Mouse (Mus musculus) adrenal gland (tissue): Measurements from ENCODE around the gene Mgst2.

Experiments used
- intact Hi-C: fragments of 180-260 bp; cut with DNase I; formaldehyde crosslinking; loops from one replicate; pipeline ENCODE4 v1.15.1; 2025
- long read RNA-seq, 2 experiments: library from polyadenylated mRNA; unstranded; transcript quantifications; one replicate each; pipeline ENCODE4 v2.0.0; 2020; ENCODE audit warnings: borderline replicate concordance in 1 of 2; ENCODE audit not compliant: insufficient replicate concordance in 1 of 2

Mgst2 gene
- long read RNA-seq, experiment 1, transcript Mgst2-201 (5 exons, 603 nt), result major isoform, 15 of 17 reads
- long read RNA-seq, experiment 1, partial matches to known transcripts, result 1 of 17 reads
- long read RNA-seq, experiment 1, other reads (novel, unspliced or antisense), result 0 of 17 reads
- long read RNA-seq, experiment 2, transcript Mgst2-201 (5 exons, 603 nt), result major isoform, 22 of 24 reads
- long read RNA-seq, experiment 2, partial matches to known transcripts, result 0 of 24 reads
- long read RNA-seq, experiment 2, other reads (novel, unspliced or antisense), result 0 of 24 reads

DNA sequence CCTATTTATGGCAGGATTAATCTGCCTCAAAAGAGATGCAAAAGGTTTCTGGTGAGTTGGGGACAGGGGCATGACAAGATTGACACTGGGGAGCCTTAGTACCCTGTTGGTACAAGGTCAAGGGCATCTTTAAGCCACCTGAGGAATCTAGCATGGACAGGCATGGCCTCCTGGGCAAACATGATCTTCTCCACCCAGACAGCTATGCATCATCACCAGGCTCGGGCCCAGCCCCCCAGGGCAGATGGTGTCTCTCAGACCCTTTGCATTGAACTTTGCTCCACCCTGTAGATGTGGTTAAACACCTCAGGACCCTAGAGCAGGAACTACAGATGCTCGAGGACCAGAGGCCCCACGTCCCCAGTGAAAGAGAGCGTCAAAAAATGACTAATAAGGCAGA lies at the start of gene Mgst2:
TSS of gene Mgst2 (plus strand) at position 301 of the 400 bp plus-strand sequence.
- intact Hi-C loops, result no loop called here

DNA sequence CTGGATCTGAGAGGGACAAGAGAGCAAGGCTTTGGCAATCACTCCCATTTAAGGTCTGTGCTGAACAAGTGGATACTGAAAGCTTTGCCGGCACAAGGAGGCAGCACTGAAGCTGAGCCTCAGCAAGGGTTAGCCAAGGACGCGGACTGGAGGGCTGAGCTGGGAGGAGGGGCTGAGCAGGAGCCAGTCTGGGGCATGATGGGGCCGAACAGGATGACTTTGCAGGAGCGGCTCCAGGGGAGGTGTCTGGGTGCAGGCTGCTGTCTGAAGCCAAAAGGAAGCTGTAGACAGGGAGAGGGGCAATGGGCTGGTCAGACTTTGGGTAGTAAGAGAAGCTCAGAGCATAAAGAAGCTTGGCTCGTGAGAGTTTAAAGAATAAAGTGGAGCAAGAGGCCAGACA lies 48.2 kb upstream of the Mgst2 start:
- intact Hi-C loops, result loop anchor here (5.0 kb wide), 1 partner anchor 35 kb away; no protein-coding TSS in a partner anchor

DNA sequence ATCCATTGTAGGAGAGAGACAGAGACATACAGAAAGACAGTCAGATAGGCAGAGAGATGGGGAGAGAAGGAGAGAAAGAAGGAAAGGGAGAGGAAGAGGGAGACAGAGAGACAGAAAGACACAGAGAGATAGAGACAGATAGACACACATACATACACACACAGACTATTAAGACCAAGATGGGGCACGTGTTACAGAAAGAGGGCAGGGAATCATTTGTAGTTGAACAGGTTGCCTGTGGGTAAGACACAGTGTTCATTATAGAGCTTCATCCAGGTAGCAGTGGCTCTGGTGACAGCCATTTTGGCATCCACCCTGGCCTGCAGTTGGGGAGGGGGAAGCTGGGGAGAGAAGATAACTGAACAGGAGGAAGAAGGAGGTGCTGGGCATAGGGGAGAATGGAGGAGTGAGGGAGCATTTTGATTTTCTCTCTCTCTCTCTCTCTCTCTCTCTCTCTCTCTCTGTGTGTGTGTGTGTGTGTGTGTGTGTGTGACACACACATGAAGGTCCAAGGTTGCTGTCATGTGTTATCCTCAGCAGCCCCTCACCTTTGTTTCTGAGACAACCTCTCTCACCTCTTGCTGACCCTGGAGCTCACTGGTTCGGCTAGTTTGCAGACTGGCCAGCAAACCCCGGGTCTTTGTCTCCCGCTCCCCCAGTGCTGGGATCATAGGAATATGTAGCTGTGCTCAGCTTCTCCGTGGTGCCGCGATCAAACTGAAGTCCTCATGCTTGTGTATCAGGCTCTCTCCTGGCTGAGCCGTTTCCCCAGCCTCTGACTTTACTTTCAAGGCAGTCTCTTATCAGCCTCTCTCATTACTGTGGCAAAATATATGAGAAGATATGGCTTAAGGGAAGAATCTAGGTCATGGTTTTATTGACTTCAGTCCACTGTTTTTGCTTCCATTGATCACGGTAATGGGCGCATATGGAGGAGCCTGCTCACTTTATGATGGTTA lies 47.5 kb upstream of the Mgst2 start:
- intact Hi-C loops, result loop anchor here (5.0 kb wide), 1 partner anchor 35 kb away; no protein-coding TSS in a partner anchor

DNA sequence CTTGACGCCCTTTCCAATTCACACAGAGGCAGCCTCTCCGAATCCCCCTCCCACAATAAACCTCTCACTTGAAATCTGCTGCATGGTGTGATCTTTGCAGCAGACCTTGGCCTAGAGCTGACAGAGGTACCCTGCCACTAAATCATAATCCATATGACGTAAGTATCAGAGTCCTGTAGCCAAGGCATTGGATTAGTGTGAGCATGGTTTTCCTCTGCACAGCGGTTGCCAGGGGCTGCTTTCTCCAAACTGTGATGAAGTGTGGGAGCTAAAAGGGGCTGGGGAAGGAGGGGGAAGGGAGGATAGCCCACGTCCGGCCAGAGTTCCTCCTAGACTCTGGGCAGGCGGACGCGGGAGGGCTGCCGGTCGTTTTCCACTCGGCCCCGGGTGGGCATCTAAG lies 45.9 kb upstream of the Mgst2 start:
- intact Hi-C loops, result loop anchor here (5.0 kb wide), 1 partner anchor 33 kb away; no protein-coding TSS in a partner anchor

DNA sequence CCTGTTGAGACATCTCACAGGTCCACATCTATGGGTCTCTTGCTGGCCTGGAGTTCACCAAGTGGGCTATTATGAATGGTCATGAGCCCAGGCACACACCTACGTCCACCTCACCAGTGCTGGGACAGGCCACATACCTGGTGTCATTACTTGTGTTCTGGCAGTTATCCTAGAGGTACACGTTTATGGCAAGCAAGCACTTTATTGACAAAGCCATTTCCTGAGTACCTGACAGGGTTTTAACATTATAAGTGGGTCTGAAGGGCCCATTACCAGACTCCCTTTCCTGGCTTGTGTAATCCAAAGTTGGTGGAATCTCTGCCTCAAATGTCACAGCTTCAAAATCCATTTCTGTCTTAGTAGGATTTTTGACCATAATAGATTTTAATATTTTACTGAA lies 36.2 kb upstream of the Mgst2 start:
- intact Hi-C loops, result no loop called here

DNA sequence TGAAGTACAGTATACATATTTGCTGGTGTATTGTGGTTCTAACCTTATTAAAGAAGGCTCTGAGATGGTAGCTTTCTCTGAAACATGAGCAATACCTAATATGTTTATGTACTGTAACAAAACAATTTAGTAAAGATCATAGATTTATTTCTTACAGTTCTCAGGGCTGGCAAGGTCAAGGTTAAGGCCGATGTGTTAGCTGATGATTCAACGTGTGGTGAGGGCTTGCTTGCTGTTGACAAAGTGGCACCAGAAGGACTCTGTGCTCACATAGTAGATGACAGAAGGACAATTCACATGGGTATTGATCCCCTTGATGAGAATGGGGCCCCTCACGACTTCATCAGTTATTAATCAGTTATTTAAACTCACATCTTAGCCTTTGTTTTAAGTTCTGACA lies 32.4 kb upstream of the Mgst2 start:
- intact Hi-C loops, result no loop called here

DNA sequence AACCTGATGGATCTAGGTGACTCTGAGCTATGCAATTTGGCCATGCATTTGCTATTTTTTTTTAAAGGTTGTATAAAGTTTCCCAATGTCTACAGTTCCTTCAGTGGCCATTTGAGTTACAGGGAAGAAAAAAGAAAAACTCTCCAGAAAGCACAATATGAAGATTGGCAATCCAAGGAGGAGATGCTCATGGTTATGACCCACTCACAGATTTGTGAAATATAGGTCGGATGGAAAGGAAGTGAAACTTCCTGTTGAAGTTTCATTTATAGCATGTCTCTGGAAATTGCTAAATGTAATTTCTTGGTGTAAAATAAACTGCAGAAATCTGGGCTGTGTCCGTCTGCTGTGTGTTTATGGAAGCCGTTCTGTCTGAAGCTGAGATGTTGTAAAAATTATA lies 31.2 kb upstream of the Mgst2 start:
- intact Hi-C loops, result no loop called here

DNA sequence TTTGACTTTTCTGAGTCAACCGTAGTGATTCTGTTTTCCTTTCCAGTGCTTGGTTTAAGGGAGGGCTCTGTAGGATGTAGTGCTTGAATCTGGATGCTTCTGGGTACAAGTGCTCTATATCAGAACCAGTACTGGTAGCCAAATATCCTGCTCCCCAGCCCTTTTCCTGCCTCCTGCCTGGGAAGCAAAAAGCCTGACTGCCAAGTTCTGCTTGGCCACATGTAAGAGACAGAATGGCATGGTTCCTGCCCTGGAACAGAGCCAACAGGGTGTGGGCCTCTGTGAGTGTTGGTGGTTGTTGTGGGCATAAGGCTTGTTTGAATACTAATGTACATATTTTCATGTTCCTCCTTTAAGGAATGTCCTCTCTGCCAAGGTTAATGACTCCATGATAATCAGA lies 29.4 kb upstream of the Mgst2 start:
- intact Hi-C loops, result no loop called here

DNA sequence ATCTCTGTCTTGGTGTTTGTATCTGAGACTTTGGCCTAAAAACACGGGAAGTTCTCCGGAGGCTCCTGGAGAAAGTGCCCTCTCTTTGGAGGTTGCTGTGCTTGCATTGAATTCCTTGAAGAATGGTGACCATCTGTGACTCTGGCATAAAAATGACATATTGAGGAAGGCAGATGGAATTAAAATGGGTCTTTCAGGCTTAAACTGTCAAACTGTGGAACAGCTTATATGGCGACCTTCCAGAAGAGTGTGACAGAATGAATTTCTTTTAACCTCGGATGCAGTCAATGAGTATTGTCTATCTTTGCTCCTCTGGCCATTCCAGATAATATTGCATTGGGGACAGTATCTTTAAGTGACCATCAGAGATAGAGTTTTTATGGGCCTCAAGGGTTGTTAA lies 28.2 kb upstream of the Mgst2 start:
- intact Hi-C loops, result no loop called here

DNA sequence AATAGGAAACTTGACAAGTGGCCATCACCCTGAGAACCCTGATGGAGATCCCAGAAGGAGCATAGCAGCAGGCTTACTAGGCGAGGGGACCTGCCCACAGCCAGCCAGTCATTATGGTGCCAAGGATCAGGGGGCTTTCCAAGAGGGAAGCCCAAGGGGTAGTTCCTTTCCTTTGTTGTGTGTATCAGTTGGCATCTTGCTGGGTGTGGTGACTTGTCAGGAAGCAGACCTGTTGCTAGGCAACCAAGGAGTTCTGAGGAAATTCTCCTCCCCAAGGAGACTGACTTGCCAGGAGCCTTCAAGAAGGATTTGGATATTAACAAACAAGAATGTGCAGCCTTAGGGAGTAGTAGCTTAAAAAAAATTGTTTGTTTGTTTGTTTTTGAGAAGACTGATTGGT lies 25.7 kb upstream of the Mgst2 start:
- intact Hi-C loops, result no loop called here

DNA sequence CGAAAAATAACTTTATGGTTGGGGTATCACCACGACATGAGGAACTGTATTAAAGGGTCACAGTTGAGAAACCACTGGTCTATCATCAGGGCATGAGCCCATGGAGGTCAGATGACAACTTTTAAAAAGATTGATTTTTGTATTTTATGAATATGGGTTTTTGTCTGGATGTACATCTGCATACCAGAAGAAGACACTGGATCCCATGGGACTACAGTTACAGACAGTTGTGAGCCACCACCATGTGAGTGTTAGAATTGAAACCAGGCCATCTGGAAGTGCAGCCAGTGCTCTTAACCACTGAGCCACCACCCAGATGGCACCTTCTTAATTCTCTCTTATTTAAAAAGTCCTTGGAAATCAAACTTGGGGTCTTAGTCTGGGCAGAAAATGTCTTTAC lies 24.2 kb upstream of the Mgst2 start:
- intact Hi-C loops, result no loop called here

DNA sequence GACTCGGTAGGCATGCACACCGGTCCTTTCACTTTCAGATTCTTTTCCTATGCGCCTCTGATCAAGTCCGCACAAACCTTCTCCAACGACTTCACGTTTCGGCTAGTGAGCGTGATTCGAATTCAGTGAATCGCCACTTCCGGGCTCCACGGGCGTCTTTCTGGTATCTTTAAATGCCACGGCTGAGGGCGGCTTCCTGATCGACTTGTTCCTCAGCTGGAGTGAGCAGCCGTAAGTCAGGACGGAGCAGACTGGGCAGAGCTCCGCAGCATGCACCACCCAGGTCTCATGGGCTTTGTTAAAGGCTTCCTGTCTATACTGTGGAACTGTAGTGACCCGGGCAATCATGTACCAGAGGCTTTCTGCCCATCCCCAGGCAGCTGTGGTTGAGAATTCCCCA lies 23.5 kb upstream of the Mgst2 start:
- intact Hi-C loops, result no loop called here

DNA sequence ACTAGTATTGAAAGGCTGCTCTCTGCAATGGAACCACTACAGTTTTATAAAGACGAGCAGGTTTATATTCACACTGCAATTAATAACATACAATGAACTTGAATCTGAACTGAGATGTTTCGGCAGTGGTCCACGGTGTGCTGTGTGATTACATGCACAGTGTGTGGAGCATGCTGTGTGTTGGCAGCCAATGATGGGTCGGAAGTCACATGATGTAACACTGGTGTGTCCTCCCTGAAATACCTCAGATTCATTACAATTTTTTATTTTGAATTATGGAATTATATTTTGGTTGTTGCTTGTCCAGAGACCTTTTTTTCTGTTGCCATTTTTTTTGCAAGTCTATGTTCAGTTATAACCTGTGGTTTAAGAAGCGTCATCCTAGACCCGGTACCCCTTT lies 22.8 kb upstream of the Mgst2 start:
- intact Hi-C loops, result no loop called here

DNA sequence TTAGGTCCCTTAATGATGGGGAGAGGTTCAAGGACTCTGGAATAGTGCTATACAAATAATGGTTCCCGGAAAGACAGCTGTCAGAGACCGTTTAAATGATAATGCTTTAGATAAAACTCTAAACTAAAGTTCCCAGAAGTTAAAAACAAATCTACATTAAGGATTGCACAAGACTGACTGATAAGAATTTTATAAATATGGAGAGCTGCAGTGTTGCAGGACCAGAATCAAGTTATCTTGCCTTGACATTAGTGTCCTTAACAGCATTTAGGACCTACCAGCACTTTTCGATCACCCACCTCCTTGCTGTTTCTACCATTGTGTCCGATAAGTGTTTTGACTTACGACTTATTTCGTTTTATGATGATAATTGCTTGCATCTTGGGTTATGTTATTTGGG lies 21.9 kb upstream of the Mgst2 start:
- intact Hi-C loops, result no loop called here

DNA sequence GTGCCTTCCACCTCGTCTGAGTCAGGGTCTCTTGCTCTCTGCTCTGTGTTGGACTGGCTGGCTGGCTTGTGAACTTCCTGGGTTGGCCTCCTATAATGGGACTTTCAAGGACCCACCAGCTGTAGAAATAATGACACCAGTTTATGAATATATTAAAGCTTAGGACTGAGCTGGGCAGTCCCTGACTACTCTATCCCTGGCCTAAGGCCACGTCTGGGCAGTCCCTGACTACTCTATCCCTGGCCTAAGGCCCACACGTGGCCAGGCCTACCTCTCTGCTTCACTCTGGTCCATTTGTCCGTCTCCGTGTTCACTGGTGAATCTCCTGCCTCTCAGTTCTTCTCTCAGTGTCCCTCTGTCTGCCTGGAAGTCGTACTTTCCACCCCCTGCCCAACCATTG lies 14.7 kb upstream of the Mgst2 start:
- intact Hi-C loops, result loop anchor here (5.0 kb wide), 1 partner anchor 33 kb away; no protein-coding TSS in a partner anchor

DNA sequence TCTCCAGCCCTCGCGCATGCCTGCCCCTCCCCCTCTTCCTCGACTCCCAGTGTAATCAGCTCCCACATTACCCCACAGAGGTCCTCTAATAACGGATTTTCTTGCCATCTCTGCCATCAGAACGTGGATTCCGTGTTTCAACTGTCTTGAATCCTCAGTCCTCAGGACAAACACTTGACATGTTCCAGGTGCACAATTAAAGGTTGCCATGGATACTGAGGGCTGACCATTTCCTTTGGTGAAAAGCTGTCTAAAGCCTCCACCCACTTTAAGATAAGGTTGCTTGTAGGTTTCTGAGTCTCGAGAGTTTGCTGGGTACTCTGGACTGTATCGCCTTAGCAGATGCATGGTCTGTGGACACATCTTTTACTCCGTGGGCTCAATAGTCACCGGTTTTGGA lies 13.9 kb upstream of the Mgst2 start:
- intact Hi-C loops, result loop anchor here (5.0 kb wide), 1 partner anchor 34 kb away; no protein-coding TSS in a partner anchor

DNA sequence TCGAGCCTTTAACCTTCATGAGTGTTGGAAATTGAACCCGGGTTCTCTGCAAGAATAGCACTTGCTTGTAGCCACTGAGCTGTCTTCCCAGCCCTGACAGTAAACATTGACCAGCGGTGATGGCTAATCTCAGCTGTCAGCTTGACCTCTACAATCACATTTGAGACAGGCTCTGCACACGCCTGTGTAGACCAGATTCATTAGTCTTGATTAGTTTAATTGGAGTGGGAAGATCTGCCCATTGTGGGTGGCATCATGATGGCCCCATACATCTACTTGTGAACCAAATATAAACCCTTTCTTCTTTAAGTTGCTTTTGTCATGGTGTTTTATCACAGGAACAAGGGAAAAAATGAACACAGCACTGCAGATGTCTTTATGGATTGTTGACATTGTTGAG lies 12.8 kb upstream of the Mgst2 start:
- intact Hi-C loops, result loop anchor here (5.0 kb wide), 1 partner anchor 35 kb away; no protein-coding TSS in a partner anchor

DNA sequence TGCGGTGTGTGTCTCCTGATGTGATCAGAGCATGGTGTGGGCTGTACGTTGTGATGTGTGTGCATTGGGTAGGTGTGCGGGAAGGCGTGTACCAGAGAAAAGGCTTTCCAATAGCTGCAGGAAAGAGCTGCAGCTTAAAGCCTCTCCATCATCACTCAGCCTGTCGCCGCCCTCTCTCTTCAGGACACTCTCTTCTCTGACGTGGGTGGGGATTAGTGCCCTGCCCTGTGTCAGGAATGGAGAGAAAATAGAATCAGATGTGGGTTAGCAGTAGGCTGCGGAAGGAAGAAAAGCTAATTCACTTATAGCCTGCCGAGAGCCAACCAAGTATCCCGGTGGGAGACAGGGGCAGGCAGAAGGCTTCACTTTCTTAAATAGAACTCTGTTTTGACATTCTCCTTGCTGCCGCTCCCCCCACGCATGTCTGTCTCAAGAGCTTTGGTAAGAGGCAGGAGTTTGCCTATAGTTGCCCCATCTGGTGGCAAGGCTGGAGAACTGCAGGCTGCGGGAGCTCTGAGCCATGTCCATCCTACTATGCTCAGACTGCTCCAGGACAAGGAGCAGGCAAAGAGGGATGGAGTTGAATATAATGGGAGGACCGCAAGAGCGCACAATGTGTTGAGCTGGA lies 12.0 kb upstream of the Mgst2 start:
- intact Hi-C loops, result loop anchor here (2.0 to 5.0 kb wide), 3 partner anchors 36 to 137 kb away; no protein-coding TSS in a partner anchor

DNA sequence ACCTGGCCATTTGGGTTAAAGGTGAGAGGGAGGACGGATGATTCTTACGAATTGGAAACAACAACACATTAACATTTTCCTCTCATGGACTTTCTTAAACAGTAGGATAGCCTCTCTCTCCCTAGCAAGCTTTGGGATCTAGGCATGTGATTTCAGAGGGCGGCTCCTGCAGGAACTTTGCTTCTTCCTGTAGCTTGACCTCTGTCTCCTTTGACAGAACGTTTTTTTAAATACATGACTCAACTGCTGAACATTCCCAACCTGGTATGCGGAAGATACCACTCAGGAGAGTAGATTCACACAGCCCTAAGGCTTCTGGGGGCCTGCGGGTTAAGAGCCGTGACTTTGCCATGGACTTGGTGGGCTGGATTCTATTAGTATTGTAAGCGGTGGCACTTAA lies 10.7 kb upstream of the Mgst2 start:
- intact Hi-C loops, result loop anchor here (2.0 to 5.0 kb wide), 3 partner anchors 37 to 139 kb away; no protein-coding TSS in a partner anchor

DNA sequence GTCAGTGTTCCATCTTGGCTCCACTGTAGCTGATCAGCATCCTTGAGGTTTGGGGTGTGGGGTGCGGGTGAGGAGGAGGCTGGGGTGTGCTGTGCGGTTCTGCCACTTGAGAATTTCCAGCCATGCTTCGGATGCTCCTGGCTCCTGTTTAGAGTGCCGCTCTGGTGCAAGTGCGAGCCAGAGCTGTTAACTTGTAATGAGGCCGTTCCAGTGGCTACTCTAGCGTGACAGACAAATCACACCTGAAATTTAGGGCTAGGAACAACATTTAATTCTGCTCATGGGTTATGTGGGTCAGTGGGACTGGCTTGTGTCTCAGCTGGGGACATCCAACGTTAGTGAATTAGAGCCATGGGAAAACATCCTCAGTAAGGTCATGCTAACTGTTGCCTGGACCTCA lies 10.2 kb upstream of the Mgst2 start:
- intact Hi-C loops, result loop anchor here (2.0 to 5.0 kb wide), 3 partner anchors 38 to 139 kb away; no protein-coding TSS in a partner anchor

DNA sequence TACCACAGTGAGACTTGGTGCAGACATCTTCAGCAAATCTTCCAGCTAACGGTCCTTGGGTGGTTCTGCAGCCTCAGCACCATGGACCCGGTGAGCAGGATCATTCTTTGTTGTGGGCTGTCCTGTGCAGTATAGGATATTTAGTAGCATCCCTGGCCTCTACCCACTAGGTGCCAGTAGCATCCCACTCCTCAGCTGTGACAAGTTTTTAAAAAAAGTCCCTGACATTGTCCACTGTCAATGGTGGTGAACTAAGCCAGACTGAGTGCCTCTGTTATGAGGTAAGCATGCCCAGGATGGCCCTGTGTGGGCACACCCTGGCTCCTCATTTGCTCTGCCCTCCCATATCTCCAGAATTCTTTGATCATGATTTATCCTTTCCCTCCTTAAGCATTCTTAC lies 9.0 kb upstream of the Mgst2 start:
- intact Hi-C loops, result no loop called here

DNA sequence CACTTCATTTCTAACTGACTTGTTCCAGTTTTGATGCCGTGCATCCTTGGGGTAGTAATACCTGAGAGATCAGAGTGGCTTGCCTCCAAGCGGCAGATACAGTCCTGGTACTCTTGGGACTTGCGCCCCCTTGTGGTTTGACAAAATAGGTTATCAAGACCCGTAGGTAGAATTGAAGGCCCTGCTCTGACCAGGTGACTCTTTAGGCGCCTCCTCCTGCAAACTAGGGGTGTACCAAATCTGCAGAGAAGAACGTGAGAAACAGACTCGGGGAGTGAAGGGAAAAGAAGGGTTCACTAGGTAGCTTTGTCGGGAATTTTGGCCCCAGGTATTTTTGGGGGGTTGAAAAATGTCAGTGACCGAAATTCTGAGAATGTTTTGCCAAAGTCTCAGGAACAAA lies 7.9 kb upstream of the Mgst2 start:
- intact Hi-C loops, result no loop called here
